Mouse (Mus musculus): ENCODE results near the gene Ankrd13a.

DNA sequence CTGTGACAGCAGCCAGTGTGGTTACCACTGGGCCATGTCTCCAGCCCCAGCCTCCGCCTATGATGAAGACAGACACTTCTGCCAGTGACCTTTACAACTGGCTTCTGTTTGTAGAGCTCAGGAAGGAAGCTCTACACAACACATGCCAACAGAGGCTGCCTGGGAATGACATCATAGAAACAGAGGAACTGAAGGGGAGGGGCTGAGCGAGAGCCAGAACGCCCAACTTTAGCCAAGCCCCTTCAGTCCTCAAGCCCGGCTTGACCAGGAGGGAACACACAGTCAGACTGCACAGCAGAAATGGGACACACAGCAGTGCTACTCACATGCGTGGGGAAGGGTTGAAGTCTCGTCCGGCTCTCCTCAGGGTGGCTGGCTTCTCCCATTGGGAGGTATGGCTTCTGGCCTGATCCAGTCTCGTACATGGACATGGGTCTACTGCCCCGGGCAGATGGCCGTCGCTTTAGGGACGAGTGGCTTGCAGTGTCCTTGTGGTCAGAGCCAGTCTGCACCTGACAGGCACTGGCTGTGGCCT lies 35.7 kb upstream of the Ankrd13a start:
- TF ChIP-seq POLR2A (IDR thresholded peaks at IDR 0.05; ENCODE audit: control insufficient read depth in 1 of 2, insufficient read depth in 1 of 2, low read depth in 1 of 2, low read length in 2 of 2, poor library complexity in 1 of 2) (no peak), ETS1 (IDR thresholded peaks at IDR 0.05; ENCODE audit: low read depth, low read length) (no peak), KAT2A (conservative IDR thresholded peaks at IDR 0.05; ENCODE audit: low read depth, low read length) (no peak), SIN3A (IDR thresholded peaks at IDR 0.05; ENCODE audit: low read length) (no peak), E2F4 (IDR thresholded peaks at IDR 0.05; ENCODE audit: borderline replicate concordance, low read depth, low read length) (no peak)

Measured in MEL (cell line).